Mouse (Mus musculus): ENCODE data around the gene Arpin. TPM values are rescaled to one million over a fixed set of nuclear protein-coding genes. Genes with fewer than 3 reads are reported as not detected.

The Arpin gene
- total RNA-seq, 1 experiment: 3.9 TPM

DNA sequence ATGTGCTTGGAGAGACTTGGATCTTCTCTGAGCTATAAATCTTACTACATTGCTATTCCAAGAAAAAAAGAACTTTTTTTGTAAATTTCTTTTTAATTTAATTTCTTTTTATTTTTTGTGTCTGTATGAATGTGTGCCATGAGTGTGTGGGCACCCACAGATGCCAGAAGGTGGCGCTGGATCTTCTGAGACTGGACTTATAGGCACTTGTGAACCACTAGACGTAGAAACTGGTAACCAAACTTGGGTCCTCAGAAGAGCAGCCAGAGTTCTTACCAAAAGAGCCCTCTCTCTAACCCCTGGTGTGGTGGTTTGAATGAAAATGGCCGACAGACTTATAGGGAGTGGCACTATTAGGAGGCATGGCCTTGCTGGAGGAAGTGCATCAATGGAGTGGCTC lies 15.9 kb upstream of the Arpin start:
- H3K36me3 ChIP-seq (ENCODE audit: control insufficient read depth, insufficient read depth, low read length, poor library complexity, severe bottlenecking): peaks cover 3% of the 10 kb centered on the region; the same call in 1 of the 2 replicates
- no peak overlapping the region for H3K4me3 ChIP-seq (ENCODE audit: insufficient read depth in 1 of 2, low read depth in 1 of 2, low read length in 2 of 2, poor library complexity in 1 of 2, severe bottlenecking in 1 of 2)
- peak; percentile 28 for DNase-seq (ENCODE audit: low read depth, low spot score)
- in situ Hi-C loops (cut with MboI; ENCODE audit: low sequenced_read_pairs in 2 of 2, unreplicated experiment in 2 of 2): no loop called here
- H3K4me1 ChIP-seq (ENCODE audit: control insufficient read depth in 2 of 2, insufficient read depth in 2 of 2, low read length in 2 of 2, poor library complexity in 1 of 2): peaks cover 0 to 5% of the 10 kb centered on the region in 2 experiments; a peak in 2 of 4 replicates
- no peak overlapping the region for H3K27ac ChIP-seq (ENCODE audit: insufficient read depth, low read depth, low read length, poor library complexity, severe bottlenecking)
- TF ChIP-seq ZNF384 (IDR thresholded peaks at IDR 0.05; ENCODE audit: low read depth, low read length) (no peak), ZC3H11A (IDR thresholded peaks at IDR 0.05; ENCODE audit: borderline replicate concordance, low read depth, low read length) (no peak), HCFC1 (IDR thresholded peaks at IDR 0.05; ENCODE audit: borderline replicate concordance, insufficient read depth, low read length) (no peak), CHD2 (IDR thresholded peaks at IDR 0.05; ENCODE audit: low read depth, low read length) (no peak), MAFK (IDR thresholded peaks at IDR 0.05; ENCODE audit: insufficient read depth, low read depth, low read length) (no peak)
- H3K9me3 ChIP-seq (ENCODE audit: control insufficient read depth, insufficient read depth, low read depth, low read length): no peaks in the 10 kb centered on the region
- H3K9ac ChIP-seq (ENCODE audit: insufficient read depth, low read depth, low read length, poor library complexity, severe bottlenecking): no peak overlapping the region

DNA sequence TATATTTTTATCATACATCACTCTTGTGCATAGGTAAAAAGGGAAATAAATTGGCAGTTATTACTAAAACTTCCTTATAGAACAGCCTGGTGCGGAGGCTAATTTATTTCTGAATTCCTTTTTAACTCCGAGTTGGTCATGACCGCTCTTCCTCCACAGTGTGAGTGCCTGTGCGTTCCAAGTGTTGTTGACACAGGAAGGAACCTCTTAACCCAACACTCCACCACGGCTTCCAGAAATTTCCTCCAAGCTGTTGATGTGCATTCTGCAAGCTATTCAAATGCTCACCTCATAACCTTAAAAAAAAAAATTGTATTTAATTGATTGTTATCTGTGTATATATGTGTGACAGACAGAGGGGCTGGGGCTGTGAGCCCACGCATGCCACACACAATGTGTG lies 15.1 kb upstream of the Arpin start:
- H3K4me3 ChIP-seq (ENCODE audit: insufficient read depth in 1 of 2, low read depth in 1 of 2, low read length in 2 of 2, poor library complexity in 1 of 2, severe bottlenecking in 1 of 2): no peak overlapping the region

DNA sequence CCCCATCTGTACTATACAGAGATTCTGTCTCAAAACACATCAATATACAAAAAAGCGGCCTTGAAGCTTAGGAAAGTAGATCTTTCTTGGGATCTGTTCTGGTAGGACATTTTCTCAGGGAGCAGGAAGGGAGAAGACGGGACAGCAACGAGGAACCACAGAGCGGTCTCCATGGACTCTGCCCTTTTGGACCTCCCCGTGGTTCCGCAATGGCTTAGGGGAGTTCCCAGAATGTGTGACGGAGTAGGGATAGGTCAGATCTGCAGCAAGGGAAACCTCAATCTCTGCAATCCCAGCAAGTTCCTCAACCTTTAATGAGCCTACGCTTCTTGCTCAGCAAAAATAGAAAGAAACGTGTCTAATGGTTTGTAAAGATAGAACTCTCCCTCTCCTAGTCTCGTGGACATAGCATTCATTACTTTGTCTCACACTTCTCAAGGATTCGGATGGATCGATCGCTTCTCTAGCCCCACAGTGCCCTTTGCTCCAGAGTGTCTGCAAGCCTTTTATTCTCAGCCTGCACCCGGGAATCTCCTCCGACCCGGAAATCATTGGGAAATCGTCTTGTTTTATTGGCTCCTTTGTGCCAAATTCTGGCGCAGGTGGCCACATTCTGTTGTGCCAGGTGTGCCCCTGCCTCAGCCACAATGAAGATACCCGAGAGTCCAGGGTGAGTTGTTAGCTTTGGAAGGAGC lies 499 bp upstream of the Arpin start:
- Histone ChIP-seq H3K4me3 (ENCODE audit: insufficient read depth in 1 of 2, low read depth in 1 of 2, low read length in 2 of 2, poor library complexity in 1 of 2, severe bottlenecking in 1 of 2) (peak overlapping the region; percentile 54 to 72; a peak in 3 of 4 replicates), H3K36me3 (ENCODE audit: control insufficient read depth, insufficient read depth, low read length, poor library complexity, severe bottlenecking) (no peaks in the 10 kb centered on the region), H3K4me1 (ENCODE audit: control insufficient read depth in 2 of 2, insufficient read depth in 2 of 2, low read length in 2 of 2, poor library complexity in 1 of 2) (peaks cover 2 to 3% of the 10 kb centered on the region in 2 experiments; a peak in 3 of 4 replicates), H3K9ac (ENCODE audit: insufficient read depth, low read depth, low read length, poor library complexity, severe bottlenecking) (no peak overlapping the region), H3K9me3 (ENCODE audit: control insufficient read depth, insufficient read depth, low read depth, low read length) (no peaks in the 10 kb centered on the region), H3K27ac (ENCODE audit: insufficient read depth, low read depth, low read length, poor library complexity, severe bottlenecking) (no peak overlapping the region)
- DNase-seq (ENCODE audit: low read depth, low spot score): no peak
- no peak for TF ChIP-seq MAFK (IDR thresholded peaks at IDR 0.05; ENCODE audit: insufficient read depth, low read depth, low read length)
- TF ChIP-seq ZNF384 (IDR thresholded peaks at IDR 0.05; ENCODE audit: low read depth, low read length): no peak
- no peak for TF ChIP-seq ZC3H11A (IDR thresholded peaks at IDR 0.05; ENCODE audit: borderline replicate concordance, low read depth, low read length)
- no peak for TF ChIP-seq CHD2 (IDR thresholded peaks at IDR 0.05; ENCODE audit: low read depth, low read length)
- no peak for TF ChIP-seq HCFC1 (IDR thresholded peaks at IDR 0.05; ENCODE audit: borderline replicate concordance, insufficient read depth, low read length)
- in situ Hi-C loops (cut with MboI; ENCODE audit: low sequenced_read_pairs in 2 of 2, unreplicated experiment in 2 of 2): no loop called here

More for the DNA sequence above, 15.1 kb upstream of the Arpin start:
- H3K9me3 ChIP-seq (ENCODE audit: control insufficient read depth, insufficient read depth, low read depth, low read length): no peaks in the 10 kb centered on the region
- H3K36me3 ChIP-seq (ENCODE audit: control insufficient read depth, insufficient read depth, low read length, poor library complexity, severe bottlenecking): peaks cover 3% of the 10 kb centered on the region; the same call in 1 of the 2 replicates
- no peak overlapping the region for H3K9ac ChIP-seq (ENCODE audit: insufficient read depth, low read depth, low read length, poor library complexity, severe bottlenecking)
- in situ Hi-C loops (cut with MboI; ENCODE audit: low sequenced_read_pairs in 2 of 2, unreplicated experiment in 2 of 2): no loop called here
- no peak for DNase-seq (ENCODE audit: low read depth, low spot score)
- TF ChIP-seq ZC3H11A (IDR thresholded peaks at IDR 0.05; ENCODE audit: borderline replicate concordance, low read depth, low read length) (no peak), MAFK (IDR thresholded peaks at IDR 0.05; ENCODE audit: insufficient read depth, low read depth, low read length) (no peak), ZNF384 (IDR thresholded peaks at IDR 0.05; ENCODE audit: low read depth, low read length) (no peak), HCFC1 (IDR thresholded peaks at IDR 0.05; ENCODE audit: borderline replicate concordance, insufficient read depth, low read length) (no peak), CHD2 (IDR thresholded peaks at IDR 0.05; ENCODE audit: low read depth, low read length) (no peak)
- H3K27ac ChIP-seq (ENCODE audit: insufficient read depth, low read depth, low read length, poor library complexity, severe bottlenecking): no peak overlapping the region
- H3K4me1 ChIP-seq (ENCODE audit: control insufficient read depth in 2 of 2, insufficient read depth in 2 of 2, low read length in 2 of 2, poor library complexity in 1 of 2): peaks cover 0 to 5% of the 10 kb centered on the region in 2 experiments; a peak in 2 of 4 replicates

DNA sequence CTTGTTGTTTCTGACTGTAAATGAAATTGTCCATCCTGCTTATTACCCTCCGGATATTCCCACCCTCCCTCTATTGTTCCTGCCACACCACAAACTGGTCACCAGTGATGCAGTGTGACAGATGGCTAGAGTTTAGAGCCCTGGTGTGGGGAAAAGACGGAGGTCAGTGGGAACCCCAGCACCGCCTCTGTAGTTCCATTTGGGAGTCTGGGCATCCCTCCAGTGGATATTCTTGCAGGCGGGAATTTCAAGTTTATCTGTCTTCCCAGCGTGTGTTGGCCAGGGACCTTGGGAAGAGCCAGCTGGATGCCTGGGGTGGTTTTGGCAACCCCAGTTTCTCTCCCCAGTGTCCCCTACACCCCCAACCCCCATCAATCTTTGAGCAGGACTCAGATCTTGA lies 698 bp downstream of the Arpin start:
- peaks cover 2 to 3% of the 10 kb centered on the region in 2 experiments; a peak in 3 of 4 replicates for H3K4me1 ChIP-seq (ENCODE audit: control insufficient read depth in 2 of 2, insufficient read depth in 2 of 2, low read length in 2 of 2, poor library complexity in 1 of 2)
- H3K27ac ChIP-seq (ENCODE audit: insufficient read depth, low read depth, low read length, poor library complexity, severe bottlenecking): no peak overlapping the region
- peak overlapping the region; percentile 26; the same call in 1 of the 2 replicates for H3K9ac ChIP-seq (ENCODE audit: insufficient read depth, low read depth, low read length, poor library complexity, severe bottlenecking)
- in situ Hi-C loops (cut with MboI; ENCODE audit: low sequenced_read_pairs in 2 of 2, unreplicated experiment in 2 of 2): no loop called here
- H3K4me3 ChIP-seq (ENCODE audit: insufficient read depth in 1 of 2, low read depth in 1 of 2, low read length in 2 of 2, poor library complexity in 1 of 2, severe bottlenecking in 1 of 2): peak overlapping the region; percentile 54 to 72
- no peak for DNase-seq (ENCODE audit: low read depth, low spot score)
- H3K9me3 ChIP-seq (ENCODE audit: control insufficient read depth, insufficient read depth, low read depth, low read length): no peaks in the 10 kb centered on the region
- no peaks in the 10 kb centered on the region for H3K36me3 ChIP-seq (ENCODE audit: control insufficient read depth, insufficient read depth, low read length, poor library complexity, severe bottlenecking)
- TF ChIP-seq MAFK (IDR thresholded peaks at IDR 0.05; ENCODE audit: insufficient read depth, low read depth, low read length): no peak
- no peak for TF ChIP-seq HCFC1 (IDR thresholded peaks at IDR 0.05; ENCODE audit: borderline replicate concordance, insufficient read depth, low read length)
